Mouse (Mus musculus): ENCODE measurements at regions not wholly inside any gene's neighbourhood (a gene's known extent, or its start where the extent isn't known, plus 50 kb on each side); places are given as distances from the start of the nearest gene placed in this dataset.

DNA sequence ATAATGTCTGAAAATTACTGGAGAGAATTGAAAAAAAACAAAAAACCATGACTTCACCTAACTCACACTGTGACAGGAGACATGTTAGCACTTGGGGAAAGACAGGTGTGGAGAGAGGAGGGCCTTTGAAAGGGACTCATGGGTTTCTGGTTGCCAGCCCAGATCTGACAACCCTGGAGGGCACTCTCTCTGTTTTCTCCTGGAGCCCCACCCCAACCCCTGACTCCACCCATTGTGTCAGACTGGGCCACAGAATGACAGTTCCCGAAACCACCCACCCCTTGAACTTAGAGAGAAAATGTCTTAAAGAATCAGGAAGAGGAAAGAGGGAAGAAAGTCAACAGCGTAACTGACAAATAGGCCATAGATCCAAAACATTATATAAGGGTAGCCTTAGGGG lies 197.4 kb upstream of the Rreb1 start:
- TF ChIP-seq CTCF (IDR thresholded peaks at IDR 0.05; ENCODE audit: insufficient read depth, low read depth, low read length), result no peak
- TF ChIP-seq POLR2A (IDR thresholded peaks at IDR 0.05; ENCODE audit: insufficient read depth, low read depth, low read length), result no peak

All from olfactory bulb, adult 2 months (tissue).